Mouse (Mus musculus): ENCODE results near the gene Exoc3.
A peak's percentile ranks its signal among the peaks of the same experiment; 100 is the strongest.

The Exoc3 gene

GRCm38 (mm10) chr13:74138906-74139647 lies 69.5 kb downstream of the Exoc3 start:
- DNase-seq (ENCODE audit: low spot score in 2 of 2) = no peak

GRCm38 (mm10) chr13:74129909-74130308 lies 78.6 kb downstream of the Exoc3 start:
- no peak for DNase-seq (ENCODE audit: low spot score in 2 of 2)

DNA sequence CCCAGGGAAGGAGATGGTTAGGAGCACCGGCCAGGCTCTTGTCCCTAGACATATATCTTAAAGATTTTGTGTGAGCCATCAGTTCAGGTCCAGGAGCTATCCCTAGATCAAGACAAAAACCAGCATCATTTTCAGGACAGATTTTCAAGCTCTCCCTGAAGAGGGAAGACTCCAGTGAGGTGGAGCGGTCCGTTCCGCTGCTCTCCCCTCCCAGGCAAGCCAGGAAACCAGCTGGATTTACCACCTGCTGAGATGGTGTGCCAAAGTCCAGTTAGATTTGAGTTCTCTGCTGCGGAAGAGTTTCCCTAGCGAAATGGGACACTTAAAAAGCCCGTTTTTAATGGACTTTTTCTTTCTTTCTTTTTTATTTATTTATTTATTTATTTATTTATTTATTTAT lies 81.0 kb downstream of the Exoc3 start:
- DNase-seq (ENCODE audit: low spot score in 2 of 2) = no peak

DNA sequence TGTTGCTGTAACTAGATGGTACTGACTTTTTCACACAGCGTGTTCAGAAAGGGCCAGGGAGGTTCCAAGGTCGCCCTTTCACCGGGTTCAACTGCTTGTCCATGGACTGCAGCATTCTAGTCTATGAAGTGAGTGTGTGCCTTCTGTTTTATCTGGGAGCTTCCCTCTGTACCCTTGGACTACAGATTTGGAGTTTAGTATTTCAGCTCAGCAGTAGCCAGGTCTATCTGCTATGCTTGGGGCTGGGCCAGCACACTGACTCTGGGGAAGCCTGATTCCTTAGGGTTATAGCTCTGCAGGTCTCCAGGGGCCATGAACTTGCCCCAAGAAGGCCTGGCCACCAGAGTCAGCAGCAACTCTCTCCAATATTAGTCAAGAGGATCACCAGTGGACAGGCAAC lies 85.9 kb downstream of the Exoc3 start:
- DNase-seq (ENCODE audit: low spot score in 2 of 2) = no peak

- no peak for DNase-seq (ENCODE audit: low spot score in 2 of 2)
These were observed 86.7 kb downstream of the Exoc3 start for GRCm38 (mm10) chr13:74121795-74122330.

- DNase-seq (ENCODE audit: low spot score in 2 of 2) = peak; percentile 10 to 17
These were observed 87.4 kb downstream of the Exoc3 start, which contains the start of gene Slc9a3 for GRCm38 (mm10) chr13:74121141-74121602. Slc9a3 (plus strand) TSS chr13:74121457.
